Mouse (Mus musculus) hindlimb bud, embryonic 11.5 days (tissue): ENCODE results near the gene Arf6.
"Not testable (repeated sequence)": the region's sequence is repeated elsewhere in the genome, so short reads cannot be mapped to it uniquely, and the experiment has no call there.

Experiments
- DNase-seq: peaks from one replicate; pipeline ENCODE4 v3.0.0-alpha.2; 2012; ENCODE audit warnings: low read depth, low spot score; ENCODE audit errors: extremely low spot score

Gene Arf6

GRCm38 (mm10) chr12:69371854-69372671 lies at the start of gene Arf6, which contains the start of gene Gm9887:
TSS of gene Arf6 (plus strand) at chr12:69372150.
TSS of gene Gm9887 (minus strand) at chr12:69372458.
- DNase-seq: peak; percentile 77

- DNase-seq: no peak
These were observed 40.8 kb upstream of the Arf6 start for GRCm38 (mm10) chr12:69331187-69331586.

GRCm38 (mm10) chr12:69332147-69332546 lies 39.8 kb upstream of the Arf6 start:
- no peak for DNase-seq

- no peak for DNase-seq
These were observed 38.4 kb upstream of the Arf6 start for GRCm38 (mm10) chr12:69333547-69333946.

GRCm38 (mm10) chr12:69349928-69350327 lies 22.0 kb upstream of the Arf6 start:
- no peak for DNase-seq

- DNase-seq: no peak
These were observed 20.3 kb upstream of the Arf6 start for GRCm38 (mm10) chr12:69351685-69352084.

- peak; percentile 84 for DNase-seq
These were observed 15.2 kb upstream of the Arf6 start, which contains the start of gene Nemf for GRCm38 (mm10) chr12:69356546-69357299. TSS of gene Nemf (minus strand) at chr12:69357165.

- DNase-seq: no peak
These were observed 14.7 kb upstream of the Arf6 start for GRCm38 (mm10) chr12:69357300-69357646.

GRCm38 (mm10) chr12:69360655-69360996 lies 11.3 kb upstream of the Arf6 start:
- DNase-seq: no peak

- peak; percentile 91 for DNase-seq
These were observed 10.7 kb upstream of the Arf6 start for GRCm38 (mm10) chr12:69360997-69361899.

- DNase-seq: no peak
These were observed 10.0 kb upstream of the Arf6 start for GRCm38 (mm10) chr12:69361919-69362318.

GRCm38 (mm10) chr12:69362388-69362787 lies 9.6 kb upstream of the Arf6 start:
- DNase-seq: no peak

- not testable (repeated sequence) for DNase-seq
These were observed 8.8 kb upstream of the Arf6 start for GRCm38 (mm10) chr12:69363110-69363509.

GRCm38 (mm10) chr12:69363899-69364762 lies 7.8 kb upstream of the Arf6 start:
- DNase-seq: no peak

GRCm38 (mm10) chr12:69365757-69366156 lies 6.2 kb upstream of the Arf6 start:
- no peak for DNase-seq

GRCm38 (mm10) chr12:69366424-69366823 lies 5.5 kb upstream of the Arf6 start:
- no peak for DNase-seq

GRCm38 (mm10) chr12:69367557-69367956 lies 4.4 kb upstream of the Arf6 start:
- DNase-seq: no peak

GRCm38 (mm10) chr12:69370936-69371335 lies 1.0 kb upstream of the Arf6 start:
- no peak for DNase-seq

- no peak for DNase-seq
These were observed 513 bp upstream of the Arf6 start for GRCm38 (mm10) chr12:69371421-69371853.

GRCm38 (mm10) chr12:69372731-69373331 lies 881 bp downstream of the Arf6 start:
- no peak for DNase-seq
